Mouse (Mus musculus): ENCODE results near the gene Ift43. TPM values are rescaled to one million over a fixed set of nuclear protein-coding genes. Genes with fewer than 3 reads are reported as not detected.

The Ift43 gene
- total RNA-seq, 2 experiments from 2014 or later = 13.9 to 15.0 TPM

- DNase-seq (ENCODE audit: low spot score in 2 of 2) = no peak
Measured at GRCm38 (mm10) chr12:86168712-86169111, 86.4 kb downstream of the Ift43 start.

DNA sequence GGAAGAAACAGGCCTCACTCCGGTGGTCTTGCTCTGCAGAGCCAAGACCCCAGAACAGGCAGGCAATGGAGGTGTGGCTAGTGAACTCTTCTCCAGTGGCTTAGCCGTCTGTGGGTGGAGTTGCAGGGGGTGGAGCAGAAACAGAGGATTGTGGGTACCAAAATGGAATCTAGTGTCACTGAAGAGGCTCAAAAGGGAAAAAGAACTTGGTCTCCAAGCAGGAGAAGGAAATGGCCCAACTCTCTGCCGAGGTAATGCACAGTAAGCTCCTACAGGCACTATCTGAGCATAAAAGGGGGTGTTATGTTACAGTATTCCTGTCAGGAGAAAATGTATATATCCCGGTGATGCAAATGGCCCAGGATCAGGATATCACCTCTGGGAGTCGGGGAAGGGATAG, 86.9 kb downstream of the Ift43 start:
- DNase-seq (ENCODE audit: low spot score in 2 of 2) = no peak

- no peak for DNase-seq (ENCODE audit: low spot score in 2 of 2)
Measured at GRCm38 (mm10) chr12:86173314-86173713, 91.0 kb downstream of the Ift43 start.

GRCm38 (mm10) chr12:86174369-86174768, 92.0 kb downstream of the Ift43 start:
- DNase-seq (ENCODE audit: low spot score in 2 of 2) = no peak

- no peak for DNase-seq (ENCODE audit: low spot score in 2 of 2)
Measured at GRCm38 (mm10) chr12:86175476-86175942, 93.2 kb downstream of the Ift43 start.

- DNase-seq (ENCODE audit: low spot score in 2 of 2) = no peak
Measured at GRCm38 (mm10) chr12:86176675-86177339, 94.5 kb downstream of the Ift43 start.

- peak in 1 of 2 experiments; percentile 54 for DNase-seq (ENCODE audit: low spot score in 2 of 2)
Measured at GRCm38 (mm10) chr12:86179266-86179665, 96.9 kb downstream of the Ift43 start.

- no peak for DNase-seq (ENCODE audit: low spot score in 2 of 2)
Measured at GRCm38 (mm10) chr12:86181320-86181751, 99.0 kb downstream of the Ift43 start.

DNA sequence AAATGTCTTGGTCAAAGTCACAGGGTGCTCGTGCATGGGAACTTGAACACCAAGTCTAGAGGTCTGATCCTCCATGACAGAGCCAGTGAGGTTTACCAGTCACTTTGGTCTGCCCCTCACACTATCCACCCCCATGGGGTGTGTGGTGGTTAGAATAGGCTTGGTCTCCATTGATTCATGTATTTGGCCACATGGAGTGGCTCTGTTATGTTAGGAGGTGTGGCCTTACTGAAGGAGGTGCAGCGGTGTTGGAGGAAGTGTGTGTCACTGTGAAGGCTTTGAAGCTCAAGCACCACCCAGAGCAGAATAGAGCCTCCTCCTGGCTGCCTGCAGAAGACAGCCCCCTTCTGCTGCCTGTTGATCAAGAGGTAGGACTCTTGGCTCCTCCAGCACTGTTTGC, 99.5 kb downstream of the Ift43 start:
- no peak for DNase-seq (ENCODE audit: low spot score in 2 of 2)

- DNase-seq (ENCODE audit: low spot score in 2 of 2) = no peak
Measured at GRCm38 (mm10) chr12:86182414-86182813, 100.1 kb downstream of the Ift43 start.

GRCm38 (mm10) chr12:86188161-86188560, 105.8 kb downstream of the Ift43 start:
- peak; percentile 46 to 48 for DNase-seq (ENCODE audit: low spot score in 2 of 2)

DNA sequence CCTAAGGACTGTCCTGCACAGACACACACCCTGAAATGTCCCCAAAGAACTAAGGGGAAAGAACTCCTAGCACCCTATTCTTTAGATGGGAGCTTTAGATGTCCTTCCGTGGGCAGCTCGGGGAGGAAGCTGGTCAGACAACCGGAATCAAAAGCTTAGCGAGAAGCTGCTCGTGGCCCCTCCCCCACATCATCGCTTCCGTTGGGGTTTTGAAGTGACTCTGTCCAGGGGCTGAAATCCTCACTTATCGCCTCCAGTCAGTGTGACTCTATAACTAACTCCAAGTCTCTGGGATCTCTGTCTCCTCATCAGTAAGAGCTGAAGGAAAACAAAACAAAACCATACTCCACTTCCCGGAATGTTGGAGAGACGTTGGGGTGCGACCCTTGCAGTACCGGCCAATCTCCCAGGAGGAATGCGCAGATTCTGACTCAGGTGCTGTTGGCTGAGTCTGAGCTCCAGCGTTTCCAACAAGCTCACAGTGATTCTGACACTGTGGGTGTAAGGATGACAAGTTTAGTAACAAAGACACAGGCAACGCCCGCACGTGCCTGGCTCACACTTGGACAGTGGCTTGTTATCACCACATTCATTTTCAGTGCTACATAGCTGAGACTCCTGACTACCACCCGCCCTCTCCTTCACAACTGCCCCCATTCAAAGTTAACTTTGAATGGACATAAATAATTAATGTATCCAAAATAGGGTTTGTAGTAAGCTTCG, 107.4 kb downstream of the Ift43 start:
- DNase-seq (ENCODE audit: low spot score in 2 of 2) = no peak

DNA sequence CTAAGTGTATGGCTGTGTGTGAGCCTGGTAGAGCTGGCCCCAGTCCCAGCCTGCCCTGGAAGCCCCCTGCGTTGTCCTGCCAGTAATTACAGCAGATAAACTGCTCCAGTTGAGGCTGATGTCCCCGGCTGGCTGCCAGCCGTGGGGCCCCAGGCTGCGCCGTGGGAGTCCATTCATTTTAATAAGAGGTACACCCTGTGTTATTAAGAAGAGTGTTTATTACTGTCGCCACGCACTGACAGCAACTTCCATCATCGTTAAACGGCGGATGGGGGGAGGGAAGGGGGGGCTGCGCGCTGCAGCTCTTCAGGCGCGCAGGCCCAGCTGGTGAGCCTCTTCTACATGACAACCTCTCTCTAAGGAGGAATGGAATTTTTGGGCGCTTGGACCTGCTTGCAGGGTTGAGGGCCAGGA, 109.7 kb downstream of the Ift43 start:
- DNase-seq (ENCODE audit: low spot score in 2 of 2) = no peak

DNA sequence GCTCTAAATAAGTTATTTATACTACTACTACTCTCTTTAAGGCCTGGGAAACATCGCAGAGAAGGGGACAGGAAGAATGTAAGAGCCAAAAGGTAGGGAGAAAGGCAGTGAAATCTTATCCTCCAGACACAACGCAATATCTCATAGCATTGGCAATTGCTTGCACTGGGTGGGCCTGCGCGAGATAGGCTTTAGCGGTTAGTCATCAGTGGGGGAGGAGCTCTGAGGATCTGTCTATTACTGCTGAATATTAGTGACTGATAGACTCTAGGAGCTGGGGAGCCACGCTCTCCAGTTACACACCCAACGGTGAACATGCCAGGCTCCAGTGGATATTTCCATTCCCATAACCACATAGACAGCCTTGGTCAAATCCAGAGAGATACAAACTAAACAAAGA, 114.6 kb downstream of the Ift43 start:
- DNase-seq (ENCODE audit: low spot score in 2 of 2) = no peak

- DNase-seq (ENCODE audit: low spot score in 2 of 2) = no peak
Measured at GRCm38 (mm10) chr12:86203443-86204057, 121.2 kb downstream of the Ift43 start.

GRCm38 (mm10) chr12:86211099-86211520, 128.8 kb downstream of the Ift43 start:
- no peak for DNase-seq (ENCODE audit: low spot score in 2 of 2)

Other genes starting within 250 kb of the Ift43 start
- gene Tgfb3, start 3.5 kb upstream of the Ift43 start, total RNA-seq (2021) = 10 to 100 TPM; 18.8 to 19.4 TPM
- 10 to 100 TPM; 28.4 to 32.9 TPM for gene Gpatch2l, start 159.3 kb downstream of the Ift43 start, total RNA-seq (2021)